Comparison of ENCODE assay signal across 9 mouse cellular contexts in genomic region chr10:105639011-105639451, GRCm38 (mm10).
DNase-seq lines count a peak whose midpoint lies in the region; ATAC-seq and TF ChIP-seq lines count a peak whose summit lies in the region.
"Had no signal": no experiment of that assay in that cellular context is flagged by ENCODE, and none has a peak within 500 bp of the region (broad histone marks: within the 10 kb centered on the region; RNA-seq: fewer than 3 reads in every experiment).

No protein-coding gene starts in this region.

- WGBS in kidney, embryonic 14.5 days: 88% methylated on average over 9 of the region's 9 CpGs
- 89% methylated on average over 9 of the region's 9 CpGs for WGBS in forebrain, embryonic 12.5 days
- WGBS in intestine, embryonic 15.5 days: 84% methylated on average over 9 of the region's 9 CpGs

- H3K27ac ChIP-seq in kidney, embryonic 14.5 days (ENCODE audit: low read depth, low read length): no peak overlapping the region
- H3K27ac ChIP-seq in forebrain, embryonic 12.5 days: no peak overlapping the region
- H3K27ac ChIP-seq in gastrocnemius, adult 2 months: no peak overlapping the region
- no peak overlapping the region for H3K27ac ChIP-seq in intestine, embryonic 15.5 days

- DNase-seq in kidney, postnatal 14 days: no peak
- peak; percentile 4 to 11 for DNase-seq in left cerebral cortex, postnatal 25 days (ENCODE audit: low spot score in 2 of 2)
- peak; percentile 54 to 56 for DNase-seq in right cerebral cortex, postnatal 10 days (ENCODE audit: low spot score in 2 of 2)
- no peak for DNase-seq in gastrocnemius, adult 2 months
- no peak for DNase-seq in frontal cortex, postnatal 36 days (ENCODE audit: low spot score in 2 of 2)

- intact Hi-C loops in left cerebral cortex, postnatal 25 days (cut with DNase I): no loop called here
- intact Hi-C loops in gastrocnemius, adult 2 months (cut with DNase I): no loop called here

- no peak overlapping the region for H3K4me3 ChIP-seq in kidney, embryonic 14.5 days (ENCODE audit: low read length)
- no peak overlapping the region for H3K4me3 ChIP-seq in forebrain, embryonic 12.5 days (replicated peaks)
- H3K4me3 ChIP-seq in gastrocnemius, adult 2 months: no peak overlapping the region
- H3K4me3 ChIP-seq in intestine, embryonic 15.5 days (replicated peaks): no peak overlapping the region

- no peaks in the 10 kb centered on the region for H3K9me3 ChIP-seq in kidney, embryonic 14.5 days (ENCODE audit: control insufficient read depth, low read length)
- 0 out of 2 replicates have a peak, but pooled peaks cover 2% of the 10 kb centered on the region for H3K9me3 ChIP-seq in forebrain, embryonic 12.5 days
- no peaks in the 10 kb centered on the region for H3K9me3 ChIP-seq in intestine, embryonic 15.5 days

- no peaks in the 10 kb centered on the region for H3K4me1 ChIP-seq in kidney, embryonic 14.5 days (ENCODE audit: control insufficient read depth, insufficient read depth, low read length)
- no peaks in the 10 kb centered on the region for H3K4me1 ChIP-seq in forebrain, embryonic 12.5 days
- no peaks in the 10 kb centered on the region for H3K4me1 ChIP-seq in intestine, embryonic 15.5 days (replicated peaks)

- H3K27me3 ChIP-seq in kidney, embryonic 14.5 days (ENCODE audit: control insufficient read depth, insufficient read depth, low read length): no peaks in the 10 kb centered on the region
- no peaks in the 10 kb centered on the region for H3K27me3 ChIP-seq in forebrain, embryonic 12.5 days
- H3K27me3 ChIP-seq in intestine, embryonic 15.5 days (replicated peaks): no peaks in the 10 kb centered on the region

- no peaks in the 10 kb centered on the region for H3K36me3 ChIP-seq in kidney, embryonic 14.5 days (ENCODE audit: control insufficient read depth, insufficient read depth, low read length)
- H3K36me3 ChIP-seq in forebrain, embryonic 12.5 days (replicated peaks): no peaks in the 10 kb centered on the region
- no peaks in the 10 kb centered on the region for H3K36me3 ChIP-seq in intestine, embryonic 15.5 days

- H3K9ac ChIP-seq in kidney, embryonic 14.5 days (ENCODE audit: low read depth, low read length): no peak overlapping the region
- no peak overlapping the region for H3K9ac ChIP-seq in forebrain, embryonic 12.5 days
- H3K9ac ChIP-seq in intestine, embryonic 15.5 days: no peak overlapping the region

- ATAC-seq in kidney, embryonic 14.5 days (ENCODE audit: low FRiP score, low TSS enrichment): peak; percentile 20; the same call in 1 of the 2 replicates
- ATAC-seq in forebrain, embryonic 12.5 days (ENCODE audit: low FRiP score): peak; percentile 53; the same call in 1 of the 2 replicates
- no peak for ATAC-seq in intestine, embryonic 15.5 days
- ATAC-seq: inflammation-experienced regulatory T-cells, adult 6 months had no signal

- no peak for TF ChIP-seq CTCF in gastrocnemius, adult 2 months (IDR thresholded peaks at IDR 0.05)

- H3K4me2 ChIP-seq in kidney, embryonic 14.5 days (replicated peaks; ENCODE audit: low read depth, low read length): no peak overlapping the region
- H3K4me2 ChIP-seq in forebrain, embryonic 12.5 days: no peak overlapping the region
- H3K4me2 ChIP-seq in intestine, embryonic 15.5 days (replicated peaks): no peak overlapping the region

Comparison
In these comparisons a context has a peak if more than half of its experiments do, and no peak if none do; other contexts are left out.
1. DNase-seq: peak in left cerebral cortex, postnatal 25 days (2 of 2) and right cerebral cortex, postnatal 10 days (2 of 2); none in kidney, postnatal 14 days (single experiment), gastrocnemius, adult 2 months (single experiment) and frontal cortex, postnatal 36 days (0 of 2).